Mouse (Mus musculus): ENCODE measurements around the gene Zyx. TPM values are rescaled to one million over a fixed set of nuclear protein-coding genes. Genes with fewer than 3 reads are reported as not detected.

The Zyx gene
- total and polyA plus RNA-seq, 3 experiments = 0.86 to 11.4 (median 2.2) TPM

DNA sequence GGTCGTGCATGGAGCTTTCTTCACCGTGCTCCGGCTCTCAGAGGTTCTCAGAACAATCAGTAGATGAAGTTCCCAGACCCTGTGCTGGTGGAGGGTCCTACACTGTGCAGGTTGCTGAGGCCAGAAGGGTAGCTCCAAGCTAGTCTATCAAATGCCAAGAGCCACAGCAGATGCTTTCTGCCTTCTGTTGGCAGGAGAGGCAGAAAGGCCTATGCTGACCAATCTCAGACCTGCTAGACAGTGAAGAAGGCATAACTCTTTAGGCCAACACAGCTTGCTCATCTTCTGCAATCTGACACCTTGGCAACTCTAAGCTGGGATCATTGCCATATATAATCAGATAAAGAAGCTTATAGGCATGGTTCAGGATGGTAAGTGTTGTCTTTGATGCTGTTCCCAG is 19.2 kb upstream of the Zyx start:
- no peak overlapping the region for H3K9ac ChIP-seq (ENCODE audit: insufficient read depth, low read depth)
- H3K4me1 ChIP-seq (ENCODE audit: control insufficient read depth in 1 of 2, insufficient read depth in 2 of 2) = no peaks in the 10 kb centered on the region
- TF ChIP-seq TBP (conservative IDR thresholded peaks at IDR 0.05; ENCODE audit: low read depth, low read length) (no peak), IRF4 (IDR thresholded peaks at IDR 0.05; ENCODE audit: low read depth, low read length) (no peak), CTCF (conservative IDR thresholded peaks at IDR 0.05 in 1 of 2, IDR thresholded peaks at IDR 0.05 in 1 of 2; ENCODE audit: low read depth in 2 of 2, low read length in 2 of 2) (no peak), E2F4 (IDR thresholded peaks at IDR 0.05; ENCODE audit: insufficient replicate concordance, low read depth, low read length) (no peak), ZKSCAN1 (IDR thresholded peaks at IDR 0.05; ENCODE audit: borderline replicate concordance, low read depth, low read length) (no peak), USF2 (conservative IDR thresholded peaks at IDR 0.05; ENCODE audit: low read depth, low read length) (no peak), USF1 (IDR thresholded peaks at IDR 0.05; ENCODE audit: low read depth, low read length) (no peak), JUND (conservative IDR thresholded peaks at IDR 0.05; ENCODE audit: low read depth, low read length) (no peak), GABPA (IDR thresholded peaks at IDR 0.05; ENCODE audit: insufficient replicate concordance, low read depth, low read length) (no peak), MYC (IDR thresholded peaks at IDR 0.05; ENCODE audit: low read depth, low read length) (no peak)
- no peak overlapping the region for H3K4me3 ChIP-seq (replicated peaks in 1 of 3; ENCODE audit: low read depth in 2 of 3, low read length in 2 of 3, poor library complexity in 1 of 3)
- DNase-seq (ENCODE audit: extremely low read depth) = no peak
- H3K79me2 ChIP-seq (replicated peaks; ENCODE audit: control insufficient read depth, extremely low read depth, insufficient read depth, poor library complexity, severe bottlenecking) = no peaks in the 10 kb centered on the region
- no peaks in the 10 kb centered on the region for H3K9me3 ChIP-seq (replicated peaks; ENCODE audit: low read length)
- dilution Hi-C loops (cut with MboI; ENCODE audit: extremely low pct_ligation_motif_present, extremely low pct_unique_long_range_greater_than_20kb, low sequenced_read_pairs) = no loop called here
- in situ Hi-C loops (cut with MboI; ENCODE audit: low pct_ligation_motif_present, low pct_unique_long_range_greater_than_20kb, low sequenced_read_pairs) = loop anchor here (25.0 kb wide), 1 partner anchor 257 kb away; the partner anchor contains the start of gene Tcaf3
- H3K4me2 ChIP-seq (ENCODE audit: insufficient read depth, low read depth, poor library complexity, severe bottlenecking) = no peak overlapping the region
- H3K36me3 ChIP-seq (replicated peaks in 1 of 2; ENCODE audit: control insufficient read depth in 1 of 2, insufficient read depth in 1 of 2, low read length in 1 of 2) = no peaks in the 10 kb centered on the region
- no peaks in the 10 kb centered on the region for H3K27me3 ChIP-seq (replicated peaks)
- H3K27ac ChIP-seq (ENCODE audit: insufficient read depth, low read depth) = no peak overlapping the region

DNA sequence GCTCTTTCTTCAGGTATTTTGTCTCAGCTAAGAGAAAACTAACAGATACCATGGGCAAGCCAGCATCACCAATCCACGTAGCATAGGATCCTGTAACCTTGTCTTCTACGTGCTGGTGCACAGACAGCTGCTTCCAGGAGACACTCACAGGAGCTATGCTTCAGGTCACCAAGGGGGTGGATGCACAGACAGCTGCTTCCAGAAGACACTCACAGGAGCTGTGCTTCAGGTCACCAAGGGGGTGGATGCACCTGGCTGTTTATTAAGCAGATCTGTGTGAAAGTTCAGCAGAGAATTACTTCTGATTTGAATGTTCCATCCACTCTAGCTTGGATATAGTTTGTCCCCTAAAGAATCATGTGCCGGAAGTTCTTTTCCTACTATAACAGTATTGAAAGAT is 18.5 kb upstream of the Zyx start:
- Histone ChIP-seq H3K4me1 (ENCODE audit: control insufficient read depth in 1 of 2, insufficient read depth in 2 of 2) (no peaks in the 10 kb centered on the region), H3K9me3 (replicated peaks; ENCODE audit: low read length) (no peaks in the 10 kb centered on the region), H3K9ac (ENCODE audit: insufficient read depth, low read depth) (no peak overlapping the region), H3K36me3 (replicated peaks in 1 of 2; ENCODE audit: control insufficient read depth in 1 of 2, insufficient read depth in 1 of 2, low read length in 1 of 2) (no peaks in the 10 kb centered on the region), H3K4me2 (ENCODE audit: insufficient read depth, low read depth, poor library complexity, severe bottlenecking) (no peak overlapping the region), H3K27me3 (replicated peaks) (no peaks in the 10 kb centered on the region), H3K79me2 (replicated peaks; ENCODE audit: control insufficient read depth, extremely low read depth, insufficient read depth, poor library complexity, severe bottlenecking) (no peaks in the 10 kb centered on the region), H3K4me3 (replicated peaks in 1 of 3; ENCODE audit: low read depth in 2 of 3, low read length in 2 of 3, poor library complexity in 1 of 3) (no peak overlapping the region), H3K27ac (ENCODE audit: insufficient read depth, low read depth) (no peak overlapping the region)
- DNase-seq (ENCODE audit: extremely low read depth) = no peak
- dilution Hi-C loops (cut with MboI; ENCODE audit: extremely low pct_ligation_motif_present, extremely low pct_unique_long_range_greater_than_20kb, low sequenced_read_pairs) (no loop called here), in situ Hi-C loops (cut with MboI; ENCODE audit: low pct_ligation_motif_present, low pct_unique_long_range_greater_than_20kb, low sequenced_read_pairs) (loop anchor here (25.0 kb wide), 1 partner anchor 256 kb away; the partner anchor contains the start of gene Tcaf3)
- TF ChIP-seq RCOR1 (conservative IDR thresholded peaks at IDR 0.05; ENCODE audit: low read depth, low read length) = no peak

DNA sequence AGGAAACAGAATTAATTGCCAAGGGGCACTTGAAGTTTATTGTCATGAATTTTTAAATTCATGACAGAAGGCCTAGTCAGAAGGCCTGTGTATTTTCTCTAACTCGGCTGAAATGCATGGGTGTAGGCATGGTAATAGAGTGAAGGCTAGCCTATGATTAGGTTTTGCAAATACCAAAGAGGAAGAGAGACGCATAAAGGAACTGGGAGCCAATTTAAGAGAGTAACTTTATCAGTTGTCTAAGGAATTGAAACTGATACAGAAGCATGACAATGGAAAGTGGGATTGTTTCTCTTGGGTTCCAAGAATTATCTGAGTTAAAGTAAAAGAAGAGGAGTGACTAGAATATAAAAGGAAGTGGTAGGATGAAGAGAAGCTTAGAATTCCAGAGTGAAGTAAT is 10.2 kb upstream of the Zyx start:
- Histone ChIP-seq H3K9me3 (replicated peaks; ENCODE audit: low read length) (no peaks in the 10 kb centered on the region), H3K79me2 (replicated peaks; ENCODE audit: control insufficient read depth, extremely low read depth, insufficient read depth, poor library complexity, severe bottlenecking) (no peaks in the 10 kb centered on the region), H3K27me3 (replicated peaks) (no peaks in the 10 kb centered on the region), H3K9ac (ENCODE audit: insufficient read depth, low read depth) (no peak overlapping the region), H3K27ac (ENCODE audit: insufficient read depth, low read depth) (no peak overlapping the region), H3K4me1 (ENCODE audit: control insufficient read depth in 1 of 2, insufficient read depth in 2 of 2) (peaks cover 0 to 6% of the 10 kb centered on the region in 2 experiments; a peak in 2 of 4 replicates), H3K4me2 (ENCODE audit: insufficient read depth, low read depth, poor library complexity, severe bottlenecking) (no peak overlapping the region), H3K4me3 (replicated peaks in 1 of 3; ENCODE audit: low read depth in 2 of 3, low read length in 2 of 3, poor library complexity in 1 of 3) (no peak overlapping the region), H3K36me3 (replicated peaks in 1 of 2; ENCODE audit: control insufficient read depth in 1 of 2, insufficient read depth in 1 of 2, low read length in 1 of 2) (no peaks in the 10 kb centered on the region)
- in situ Hi-C loops (cut with MboI; ENCODE audit: low pct_ligation_motif_present, low pct_unique_long_range_greater_than_20kb, low sequenced_read_pairs) (loop anchor here (25.0 kb wide), 1 partner anchor 248 kb away; the partner anchor contains the start of gene Tcaf3), dilution Hi-C loops (cut with MboI; ENCODE audit: extremely low pct_ligation_motif_present, extremely low pct_unique_long_range_greater_than_20kb, low sequenced_read_pairs) (no loop called here)
- no peak for DNase-seq (ENCODE audit: extremely low read depth)
- TF ChIP-seq CTCF (conservative IDR thresholded peaks at IDR 0.05 in 1 of 2, IDR thresholded peaks at IDR 0.05 in 1 of 2; ENCODE audit: low read depth in 2 of 2, low read length in 2 of 2) (no peak), TCF12 (IDR thresholded peaks at IDR 0.05; ENCODE audit: low read depth, low read length) (no peak)
